ENCODE assay signal across 8 mouse cellular contexts in the genomic region with DNA sequence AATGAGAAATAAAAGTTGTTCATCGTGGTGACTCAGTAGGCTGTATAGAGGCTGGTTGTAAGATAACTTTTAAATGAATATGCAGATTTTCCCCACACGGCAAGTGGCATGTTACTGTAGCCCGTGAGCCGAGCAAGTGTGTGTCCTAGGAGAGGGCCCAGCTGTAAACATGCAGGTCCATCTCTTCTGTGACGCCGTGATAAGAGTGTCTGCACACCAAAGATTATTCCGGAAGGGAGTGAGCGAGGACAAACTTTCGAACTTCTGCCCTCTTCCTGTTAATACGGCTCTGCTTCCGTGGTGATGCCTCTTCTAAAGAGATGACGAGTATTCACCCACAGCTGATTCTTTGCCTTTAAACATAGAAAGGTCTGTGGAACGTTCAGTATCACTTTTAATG. TPM values are rescaled to one million over a fixed set of nuclear protein-coding genes. Genes with fewer than 3 reads are reported as not detected.
A peak's percentile ranks its signal among the peaks of the same experiment; 100 is the strongest.
DNase-seq lines count a peak whose midpoint lies in the region; ATAC-seq and TF ChIP-seq lines count a peak whose summit lies in the region.

No protein-coding gene starts in this region.

- H3K9me3 ChIP-seq in lung, embryonic 15.5 days = no peaks in the 10 kb centered on the region
- H3K9me3 ChIP-seq in liver, embryonic 15.5 days (replicated peaks) = no peaks in the 10 kb centered on the region
- no peaks in the 10 kb centered on the region for H3K9me3 ChIP-seq in stomach, embryonic 16.5 days (replicated peaks; ENCODE audit: control insufficient read depth, low read length)

- H3K4me2 ChIP-seq in lung, embryonic 15.5 days = peak overlapping the region; percentile 92
- peak overlapping the region; percentile 94 for H3K4me2 ChIP-seq in liver, embryonic 15.5 days
- H3K4me2 ChIP-seq in stomach, embryonic 16.5 days (ENCODE audit: low read depth, low read length) = 0 out of 2 replicates have a peak overlapping the region, but pooled peaks have one; percentile 79

- ATAC-seq in lung, embryonic 15.5 days (ENCODE audit: borderline replicate concordance, extremely low read depth, low FRiP score, low TSS enrichment) = no peak
- ATAC-seq in erythroid progenitor cell, adult 5-6 weeks (replicated peaks; ENCODE audit: low FRiP score, poor library complexity, severe bottlenecking) = peak; percentile 79
- ATAC-seq in liver, embryonic 15.5 days (ENCODE audit: insufficient read depth) = peak; percentile 87
- ATAC-seq in stomach, embryonic 16.5 days (ENCODE audit: insufficient read depth, low FRiP score) = no peak

- H3K36me3 ChIP-seq in lung, embryonic 15.5 days = no peaks in the 10 kb centered on the region
- peaks cover 17% of the 10 kb centered on the region for H3K36me3 ChIP-seq in liver, embryonic 15.5 days (replicated peaks)
- no peaks in the 10 kb centered on the region for H3K36me3 ChIP-seq in stomach, embryonic 16.5 days (ENCODE audit: control insufficient read depth, insufficient read depth, low read length)
- H3K36me3 ChIP-seq in thymus, adult 2 months (ENCODE audit: control insufficient read depth, insufficient read depth, low read length) = no peaks in the 10 kb centered on the region

- no peak for DNase-seq in lung, adult 2 months
- DNase-seq in urinary bladder, postnatal 36 days (ENCODE audit: low spot score in 2 of 2) = no peak
- DNase-seq in thymus, adult 2 months = no peak
- DNase-seq in adrenal gland, adult 18-20 months (ENCODE audit: low spot score in 2 of 2) = no peak

- H3K9ac ChIP-seq in lung, embryonic 15.5 days = no peak overlapping the region
- peak overlapping the region; percentile 90 for H3K9ac ChIP-seq in liver, embryonic 15.5 days
- H3K9ac ChIP-seq in stomach, embryonic 16.5 days (ENCODE audit: low read length) = no peak overlapping the region

- H3K4me1 ChIP-seq in lung, embryonic 15.5 days = peaks cover 11% of the 10 kb centered on the region
- no peaks in the 10 kb centered on the region for H3K4me1 ChIP-seq in lung, adult 2 months (ENCODE audit: control insufficient read depth, insufficient read depth, low read length)
- peaks cover 45% of the 10 kb centered on the region for H3K4me1 ChIP-seq in liver, embryonic 15.5 days (replicated peaks)
- H3K4me1 ChIP-seq in stomach, embryonic 16.5 days (ENCODE audit: control insufficient read depth, insufficient read depth, low read length) = peaks cover 11% of the 10 kb centered on the region
- peaks cover 6% of the 10 kb centered on the region for H3K4me1 ChIP-seq in thymus, adult 2 months (replicated peaks; ENCODE audit: control insufficient read depth, insufficient read depth, low read length)

- peak overlapping the region; percentile 76 for H3K4me3 ChIP-seq in lung, embryonic 15.5 days
- no peak overlapping the region for H3K4me3 ChIP-seq in lung, adult 2 months (replicated peaks; ENCODE audit: extremely low read depth, low read depth, low read length)
- H3K4me3 ChIP-seq in liver, embryonic 15.5 days (replicated peaks) = peak overlapping the region; percentile 85
- H3K4me3 ChIP-seq in stomach, embryonic 16.5 days (replicated peaks; ENCODE audit: low read length) = no peak overlapping the region
- H3K4me3 ChIP-seq in thymus, adult 2 months (ENCODE audit: control insufficient read depth, insufficient read depth, low read length) = no peak overlapping the region

- H3K27ac ChIP-seq in lung, embryonic 15.5 days = no peak overlapping the region
- peak overlapping the region; percentile 96 for H3K27ac ChIP-seq in liver, embryonic 15.5 days (replicated peaks)
- H3K27ac ChIP-seq in stomach, embryonic 16.5 days (ENCODE audit: low read length) = no peak overlapping the region
- no peak overlapping the region for H3K27ac ChIP-seq in thymus, adult 2 months (ENCODE audit: control insufficient read depth, insufficient read depth, low read length)

- TF ChIP-seq CTCF in lung, adult 2 months (IDR thresholded peaks at IDR 0.05; ENCODE audit: insufficient read depth, low read length) = no peak
- no peak for TF ChIP-seq CTCF in thymus, adult 2 months (IDR thresholded peaks at IDR 0.05; ENCODE audit: borderline replicate concordance, control insufficient read depth, extremely low read depth, insufficient read depth, low read length, poor library complexity)

- H3K27me3 ChIP-seq in lung, embryonic 15.5 days = no peaks in the 10 kb centered on the region
- no peaks in the 10 kb centered on the region for H3K27me3 ChIP-seq in liver, embryonic 15.5 days
- no peaks in the 10 kb centered on the region for H3K27me3 ChIP-seq in stomach, embryonic 16.5 days (ENCODE audit: control insufficient read depth, insufficient read depth, low read length)
- H3K27me3 ChIP-seq in thymus, adult 2 months (ENCODE audit: control insufficient read depth, insufficient read depth, low read length) = no peaks in the 10 kb centered on the region

- no peak for TF ChIP-seq POLR2A in lung, adult 2 months (IDR thresholded peaks at IDR 0.05; ENCODE audit: borderline replicate concordance, extremely low read depth, low read depth, low read length)
- no peak for TF ChIP-seq POLR2A in thymus, adult 2 months (IDR thresholded peaks at IDR 0.05; ENCODE audit: control insufficient read depth, extremely low read depth, insufficient read depth, low read length, poor library complexity)

- 47% methylated on average over 13 of the region's 13 CpGs for WGBS in lung, embryonic 15.5 days
- 34% methylated on average over 13 of the region's 13 CpGs for WGBS in lung, adult 2 months
- 15% methylated on average over 13 of the region's 13 CpGs for WGBS in liver, embryonic 15.5 days (ENCODE audit: insufficient replicate concordance)
- 67% methylated on average over 13 of the region's 13 CpGs for WGBS in stomach, embryonic 16.5 days
- 82% methylated on average over 13 of the region's 13 CpGs for WGBS in thymus, adult 2 months

RNA-seq across cellular contexts. Expression of gene Eif2ak1, which starts 1.4 kb away (rescaled TPM):
- 33.3 and 36.4 TPM in 2 replicates for polyA plus RNA-seq in lung, embryonic 15.5 days (2015; fragmentation: Nextera tagmentation; extraction: Ambion mirVana)
- polyA plus RNA-seq in lung, adult 2 months (2012; rRNA removed) = 14.9 and 16.8 TPM in 2 replicates
- 247 and 263 TPM in 2 replicates for total RNA-seq in erythroid progenitor cell, adult 5-6 weeks (2015; ENCODE audit: low replicate concordance)
- total RNA-seq in erythroid progenitor cell, adult 5-6 weeks (2017; ENCODE audit: low replicate concordance) = 329 and 365 TPM in 2 replicates
- 114 and 120 TPM in 2 replicates for polyA plus RNA-seq in liver, embryonic 15.5 days (2015; fragmentation: Nextera tagmentation; extraction: Ambion mirVana)
- 33.6 and 35.0 TPM in 2 replicates for polyA plus RNA-seq in stomach, embryonic 16.5 days (2015; fragmentation: Nextera tagmentation; extraction: Ambion mirVana)
- 22.8 and 23.9 TPM in 2 replicates for polyA plus RNA-seq in thymus, adult 2 months (2012; rRNA removed)
- total RNA-seq in adrenal gland, adult 18-20 months (2021) = 10 to 100 TPM; 33.5 to 41.7 TPM

Comparison
In these comparisons a context has a peak if more than half of its experiments do, and no peak if none do; other contexts are left out.
1. H3K4me3 ChIP-seq: peak in lung, embryonic 15.5 days (single experiment) and liver, embryonic 15.5 days (single experiment); none in lung, adult 2 months (single experiment), stomach, embryonic 16.5 days (single experiment) and thymus, adult 2 months (single experiment).
2. ATAC-seq: peak in erythroid progenitor cell, adult 5-6 weeks (single experiment) and liver, embryonic 15.5 days (single experiment); none in lung, embryonic 15.5 days (single experiment) and stomach, embryonic 16.5 days (single experiment).
3. Peak in every context shown above with its lines, with median percentiles within 50 percentile points of each other: H3K4me2 ChIP-seq.